Mouse (Mus musculus) kidney, embryonic 14.5 days (tissue): ENCODE results near the gene Slc12a8. TPM values are rescaled to one million over a fixed set of nuclear protein-coding genes. Genes with fewer than 3 reads are reported as not detected.

Source experiments
- ATAC-seq: fragments of 200-750 bp; cut with Nextera tagmentation; 2 replicates; pipeline ENCODE4 v1.8.0; 2017; ENCODE audit warnings: moderate number of reproducible peaks, mild to moderate bottlenecking, moderate TSS enrichment, moderate library complexity; ENCODE audit not compliant: low FRiP score, low TSS enrichment
- H3K27ac ChIP-seq: fragments of 300-500 bp; sonication (generic); 2 replicates; pipeline ENCODE4 v1.5.1; 2014; ENCODE audit warnings: low read depth, mild to moderate bottlenecking, low read length, moderate library complexity, mixed read lengths
- H3K27me3 ChIP-seq: fragments of 300-500 bp; sonication (generic); 2 replicates; pipeline ENCODE4 v1.6.1; 2014; ENCODE audit warnings: mild to moderate bottlenecking, low read length; ENCODE audit not compliant: control insufficient read depth, insufficient read depth
- H3K36me3 ChIP-seq: fragments of 300-500 bp; sonication (generic); 2 replicates; pipeline ENCODE4 v1.6.1; 2014; ENCODE audit warnings: low read length, mixed read lengths; ENCODE audit not compliant: control insufficient read depth, insufficient read depth
- H3K4me1 ChIP-seq: fragments of 300-500 bp; sonication (generic); 2 replicates; pipeline ENCODE4 v1.6.1; 2014; ENCODE audit warnings: low read length, mixed read lengths; ENCODE audit not compliant: control insufficient read depth, insufficient read depth
- H3K4me2 ChIP-seq: fragments of 300-500 bp; sonication (generic); replicated peaks from 2 replicates; pipeline ENCODE4 v1.6.1; 2014; ENCODE audit warnings: low read depth, mild to moderate bottlenecking, low read length
- H3K4me3 ChIP-seq: fragments of 300-500 bp; sonication (generic); 2 replicates; pipeline ENCODE4 v1.5.1; 2014; ENCODE audit warnings: mild to moderate bottlenecking, low read length
- H3K9ac ChIP-seq: fragments of 300-500 bp; sonication (generic); 2 replicates; pipeline ENCODE4 v1.6.1; 2014; ENCODE audit warnings: low read depth, mild to moderate bottlenecking, low read length, moderate library complexity
- H3K9me3 ChIP-seq: fragments of 300-500 bp; sonication (generic); 2 replicates; pipeline ENCODE4 v1.6.1; 2016; ENCODE audit warnings: low read length; ENCODE audit not compliant: control insufficient read depth
- WGBS: fragments of 180-500 bp; shearing (Covaris S2); extraction: QIAGEN DNeasy Blood & Tissue Kit; methylation state at CpG from one replicate; pipeline ENCODE4 v1.1.7; 2014; 5-methylcytosine and 5-hydroxymethylcytosine counted together
- polyA plus RNA-seq: library from polyadenylated mRNA; unstranded; fragments of >200 nt; fragmentation: Nextera tagmentation; extraction: Ambion mirVana; gene quantifications from 2 replicates; pipeline ENCODE4 v1.2.1, GENCODE M21; 2014

Gene Slc12a8
- polyA plus RNA-seq, 1 experiment from 2014 or later: 1.2 TPM

DNA sequence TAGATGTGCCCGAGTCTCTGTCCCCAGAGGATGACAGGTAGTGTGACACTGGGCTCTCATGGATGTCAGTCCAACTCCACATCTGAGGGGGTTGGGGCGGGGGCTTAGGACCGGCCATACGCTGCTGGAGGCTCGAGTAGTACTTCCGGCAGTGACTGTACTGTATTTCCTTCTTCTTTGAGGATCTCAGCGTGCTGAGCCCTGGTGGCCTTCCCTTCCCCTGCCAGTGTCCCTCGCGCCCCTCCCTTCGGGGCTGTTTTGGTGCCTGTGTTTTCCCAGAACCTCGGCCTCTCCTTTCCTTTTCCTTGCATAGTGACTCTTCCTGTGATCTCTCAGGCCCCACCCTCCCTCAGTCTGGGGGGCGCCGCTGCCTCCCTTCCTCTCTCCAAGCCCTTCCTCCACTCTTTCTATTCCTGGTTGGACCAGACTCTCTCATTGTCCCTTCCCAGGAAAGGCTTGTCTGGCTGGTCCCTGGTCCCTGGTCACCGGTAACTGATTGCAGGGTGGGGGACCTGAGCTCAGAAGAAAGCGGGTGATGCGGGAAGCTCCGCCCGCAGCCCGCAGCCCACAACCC, 66.8 kb downstream of the Slc12a8 start:
- peak overlapping the region; percentile 28 for H3K4me2 ChIP-seq
- peak overlapping the region; percentile 95 for H3K27ac ChIP-seq
- peak overlapping the region; percentile 40; the same call in 1 of the 2 replicates for H3K9ac ChIP-seq
- H3K4me1 ChIP-seq: peaks cover 54% of the 10 kb centered on the region
- ATAC-seq: 0 out of 2 replicates have a peak, but pooled peaks have one; percentile 17
- no peaks in the 10 kb centered on the region for H3K36me3 ChIP-seq
- WGBS: 23% methylated on average over 19 of the region's 19 CpGs
- H3K4me3 ChIP-seq: peak overlapping the region; percentile 2
- H3K9me3 ChIP-seq: no peaks in the 10 kb centered on the region
- no peaks in the 10 kb centered on the region for H3K27me3 ChIP-seq

DNA sequence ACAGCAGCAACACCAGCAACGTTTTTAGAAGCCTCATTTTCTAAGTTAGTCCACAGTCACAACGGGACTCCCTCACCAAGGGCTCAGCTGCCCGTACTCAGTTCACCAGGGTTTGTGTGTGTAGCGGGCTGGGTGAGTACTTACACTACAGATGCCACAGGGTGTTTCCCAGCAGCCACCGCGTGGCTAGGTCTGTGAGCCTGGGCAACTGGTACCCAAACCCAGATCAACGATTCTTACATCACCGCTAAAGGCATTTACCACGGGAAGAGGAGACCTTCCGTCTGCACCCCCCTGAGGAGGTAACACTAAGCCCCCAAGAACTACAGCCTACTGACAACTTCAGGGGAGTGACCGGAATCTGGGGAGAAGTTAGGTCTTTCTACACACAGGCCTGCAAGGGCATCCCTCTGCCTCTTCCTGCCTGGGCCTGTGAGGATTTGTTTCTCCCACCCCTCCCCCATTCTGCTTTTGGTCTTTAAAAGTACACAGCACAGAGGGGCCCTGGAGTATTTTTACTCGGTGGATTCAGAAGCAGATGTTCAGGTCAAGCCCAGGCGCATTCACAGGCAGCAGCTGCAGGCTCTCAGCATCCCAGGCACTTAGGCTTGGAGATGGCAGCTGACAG, 67.4 kb downstream of the Slc12a8 start:
- peaks cover 60% of the 10 kb centered on the region for H3K4me1 ChIP-seq

DNA sequence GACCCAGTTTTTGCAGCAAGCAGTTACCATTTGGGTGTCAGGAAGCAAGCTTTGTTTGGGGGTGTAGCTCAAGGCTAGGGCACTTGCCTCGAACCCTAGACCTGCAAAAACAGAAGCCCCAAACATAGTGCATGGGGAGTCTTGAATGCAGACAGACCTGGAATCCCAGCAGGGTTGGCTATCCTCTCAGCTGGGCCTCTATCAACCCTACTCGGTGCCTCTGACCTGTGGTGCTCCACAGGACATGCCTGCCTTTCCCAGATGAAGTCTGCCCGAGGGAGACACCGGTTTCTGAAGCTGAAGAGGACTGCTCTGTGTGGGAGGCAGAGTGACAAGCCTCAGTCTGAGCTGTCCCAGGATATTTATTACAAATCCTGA, 67.9 kb downstream of the Slc12a8 start:
- H3K27me3 ChIP-seq: no peaks in the 10 kb centered on the region
- peaks cover 63% of the 10 kb centered on the region for H3K4me1 ChIP-seq
- WGBS: 10% methylated on average over 4 of the region's 4 CpGs
- peak; percentile 11; the same call in 1 of the 2 replicates for ATAC-seq
- H3K4me2 ChIP-seq: no peak overlapping the region
- H3K9me3 ChIP-seq: no peaks in the 10 kb centered on the region
- peak overlapping the region; percentile 95 for H3K27ac ChIP-seq
- no peak overlapping the region for H3K4me3 ChIP-seq
- no peak overlapping the region for H3K9ac ChIP-seq
- H3K36me3 ChIP-seq: no peaks in the 10 kb centered on the region

More for the DNA sequence above, 67.4 kb downstream of the Slc12a8 start:
- Histone ChIP-seq H3K9me3 (no peaks in the 10 kb centered on the region), H3K4me3 (peak overlapping the region; percentile 2; the same call in 1 of the 2 replicates), H3K27ac (peak overlapping the region; percentile 95), H3K4me2 (peak overlapping the region; percentile 28), H3K27me3 (no peaks in the 10 kb centered on the region), H3K9ac (peak overlapping the region; percentile 40; the same call in 1 of the 2 replicates), H3K36me3 (no peaks in the 10 kb centered on the region)
- WGBS: 18% methylated on average over 13 of the region's 13 CpGs
- peak; percentile 50 for ATAC-seq

DNA sequence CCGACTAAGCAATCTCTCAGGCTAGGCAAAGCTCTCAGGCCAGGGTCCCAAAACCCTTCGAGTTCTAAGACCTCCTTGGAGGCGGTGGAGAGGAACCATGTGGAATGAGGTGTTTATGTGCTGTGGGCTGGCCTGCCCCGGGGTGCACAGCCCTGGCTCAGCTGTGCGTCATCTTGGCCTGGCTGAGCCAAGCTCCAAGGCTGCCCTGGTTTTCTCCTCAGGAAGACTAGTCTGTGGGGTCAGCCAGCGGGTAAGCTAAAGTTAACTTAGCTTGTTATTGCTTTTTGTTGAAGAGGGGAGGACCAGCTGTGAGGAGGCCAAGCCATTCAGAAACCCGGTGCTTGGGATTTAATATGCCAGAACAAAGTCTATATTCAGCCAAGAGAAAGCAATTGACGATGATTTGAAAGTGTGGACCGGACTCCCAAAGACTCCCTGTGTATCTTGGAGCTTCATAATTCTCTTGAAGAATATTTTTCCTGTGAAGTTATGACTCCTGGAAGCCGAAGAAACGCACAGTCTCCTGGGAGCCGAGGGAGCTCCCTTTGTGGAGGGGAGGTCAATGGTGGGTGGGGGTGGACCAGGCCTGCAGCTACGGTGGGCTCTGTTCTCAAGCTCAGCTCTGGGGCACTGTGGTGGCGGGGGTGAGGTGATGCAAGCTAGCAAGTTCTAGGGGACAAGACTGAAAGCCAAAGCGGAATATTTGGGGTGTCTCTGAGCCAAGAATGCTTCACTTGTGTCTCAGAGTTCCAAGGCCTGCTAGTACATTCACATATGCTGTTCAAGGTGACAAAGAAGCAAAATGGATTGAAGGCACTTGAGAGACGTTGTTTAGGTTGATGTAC, 70.4 kb downstream of the Slc12a8 start:
- Histone ChIP-seq H3K4me3 (no peak overlapping the region), H3K27ac (peak overlapping the region; percentile 4; the same call in 1 of the 2 replicates), H3K27me3 (no peaks in the 10 kb centered on the region), H3K36me3 (no peaks in the 10 kb centered on the region), H3K4me2 (no peak overlapping the region), H3K9me3 (no peaks in the 10 kb centered on the region), H3K9ac (no peak overlapping the region), H3K4me1 (peaks cover 48% of the 10 kb centered on the region)
- WGBS: 60% methylated on average over 16 of the region's 16 CpGs
- peak; percentile 5; the same call in 1 of the 2 replicates for ATAC-seq

DNA sequence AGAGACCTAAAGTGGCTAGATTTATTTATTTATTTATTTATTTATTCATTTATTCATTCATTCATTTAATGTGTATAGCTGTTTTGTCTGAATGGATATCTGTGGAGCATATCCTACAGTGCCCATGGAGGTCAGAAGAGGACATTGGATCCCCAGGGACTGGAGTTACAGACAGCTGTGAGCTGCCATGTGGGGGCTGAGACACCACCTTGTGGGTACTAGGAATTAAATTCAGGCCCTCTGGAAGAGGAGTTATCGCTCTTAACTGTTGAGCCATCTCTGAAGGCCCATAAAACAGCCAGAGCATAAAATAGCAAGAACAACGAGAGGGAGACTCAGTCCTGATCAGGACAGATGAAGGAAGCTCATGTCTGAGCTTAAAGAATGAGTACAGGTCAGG, 71.7 kb downstream of the Slc12a8 start:
- no peaks in the 10 kb centered on the region for H3K36me3 ChIP-seq
- 11% methylated on average over 2 of the region's 2 CpGs for WGBS

DNA sequence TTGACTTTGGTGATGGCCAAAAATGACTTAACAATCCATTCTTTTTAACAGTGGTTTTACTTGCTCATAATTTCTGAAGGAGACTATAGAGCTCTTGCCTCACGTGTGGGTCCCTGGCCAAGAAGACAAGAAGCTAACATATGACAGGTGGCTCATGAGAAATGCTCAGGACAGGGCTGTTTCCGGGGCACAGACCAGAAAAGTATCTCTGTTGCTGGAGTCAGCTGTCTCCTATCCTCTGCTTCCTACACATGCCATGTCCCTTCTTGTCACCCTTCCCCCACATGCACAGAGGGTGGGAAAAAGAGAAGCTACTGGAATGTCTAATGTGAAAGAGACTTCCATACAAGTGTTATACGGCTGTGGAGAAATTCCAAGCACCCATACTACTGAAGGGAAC, 73.3 kb downstream of the Slc12a8 start:
- Histone ChIP-seq H3K4me2 (no peak overlapping the region), H3K9me3 (no peaks in the 10 kb centered on the region), H3K27me3 (no peaks in the 10 kb centered on the region), H3K9ac (no peak overlapping the region), H3K4me1 (peaks cover 36% of the 10 kb centered on the region), H3K27ac (no peak overlapping the region), H3K4me3 (no peak overlapping the region), H3K36me3 (no peaks in the 10 kb centered on the region)
- no peak for ATAC-seq
- 91% methylated on average over 3 of the region's 3 CpGs for WGBS

More for the DNA sequence above, 71.7 kb downstream of the Slc12a8 start:
- Histone ChIP-seq H3K4me3 (no peak overlapping the region), H3K9me3 (no peaks in the 10 kb centered on the region), H3K9ac (no peak overlapping the region), H3K27ac (peak overlapping the region; percentile 80; the same call in 1 of the 2 replicates), H3K27me3 (no peaks in the 10 kb centered on the region), H3K4me2 (no peak overlapping the region), H3K4me1 (peaks cover 46% of the 10 kb centered on the region)
- peak; percentile 47; the same call in 1 of the 2 replicates for ATAC-seq

DNA sequence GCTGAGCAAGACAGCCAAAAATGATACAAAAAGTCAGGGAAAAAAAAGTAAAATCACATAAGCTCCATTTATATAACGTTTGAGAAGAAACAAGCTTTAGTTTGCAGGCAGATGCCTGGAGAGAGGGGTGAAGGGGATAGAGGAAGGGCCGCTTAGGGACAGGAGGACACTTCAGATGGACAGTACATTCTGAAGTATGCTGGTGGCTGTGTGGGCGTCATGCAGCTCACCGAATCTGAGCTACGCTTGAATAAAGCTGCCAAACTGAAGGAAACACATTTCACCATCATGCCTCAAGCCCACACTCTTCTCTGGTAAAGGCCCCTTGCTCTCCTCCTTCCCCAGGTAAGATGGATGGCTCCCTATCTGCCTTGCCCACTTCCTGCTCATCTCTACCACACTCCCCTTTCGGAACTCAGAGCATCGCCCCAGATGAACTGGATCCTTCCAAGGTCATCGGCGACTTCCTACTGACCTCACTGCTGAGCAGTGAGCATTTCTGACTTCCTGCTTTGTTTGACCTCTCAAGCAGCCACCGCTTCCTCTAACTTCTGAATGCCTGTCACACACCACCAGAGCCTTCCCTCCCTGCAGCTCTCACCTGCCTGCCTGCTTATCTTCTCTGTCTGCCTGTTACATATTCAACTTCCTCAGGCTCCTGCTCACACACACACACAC, 74.4 kb downstream of the Slc12a8 start:
- ATAC-seq: no peak
- no peaks in the 10 kb centered on the region for H3K27me3 ChIP-seq

DNA sequence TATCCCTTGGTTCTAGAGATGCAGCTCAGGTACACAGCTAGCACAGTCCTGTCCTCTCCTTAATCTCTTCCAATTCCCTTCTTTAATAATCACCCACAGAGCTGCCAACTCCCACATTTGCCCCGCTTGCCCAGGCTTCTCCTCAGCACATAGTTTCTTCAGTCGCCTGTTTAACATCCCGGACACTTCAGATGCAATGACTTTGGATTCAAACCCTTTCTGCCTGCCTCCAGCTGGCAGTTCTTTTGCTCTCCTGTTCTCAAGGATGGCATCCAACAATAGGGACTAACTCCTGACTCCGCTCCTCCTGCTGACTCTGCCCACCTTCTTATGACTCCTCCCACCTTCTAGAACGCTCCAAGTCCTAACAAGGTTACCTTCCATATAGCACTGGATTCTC, 75.2 kb downstream of the Slc12a8 start:
- H3K9ac ChIP-seq: no peak overlapping the region
- H3K27ac ChIP-seq: no peak overlapping the region; the same call in 1 of the 2 replicates
- H3K36me3 ChIP-seq: no peaks in the 10 kb centered on the region
- WGBS: 91% methylated on average over 5 of the region's 5 CpGs
- no peaks in the 10 kb centered on the region for H3K27me3 ChIP-seq
- ATAC-seq: no peak
- H3K4me2 ChIP-seq: no peak overlapping the region
- peaks cover 27% of the 10 kb centered on the region for H3K4me1 ChIP-seq
- no peaks in the 10 kb centered on the region for H3K9me3 ChIP-seq
- H3K4me3 ChIP-seq: no peak overlapping the region

More for the DNA sequence above, 74.4 kb downstream of the Slc12a8 start:
- Histone ChIP-seq H3K27ac (peak overlapping the region; percentile 37; the same call in 1 of the 2 replicates), H3K4me2 (no peak overlapping the region), H3K9me3 (no peaks in the 10 kb centered on the region), H3K36me3 (no peaks in the 10 kb centered on the region), H3K9ac (no peak overlapping the region), H3K4me3 (no peak overlapping the region), H3K4me1 (peaks cover 33% of the 10 kb centered on the region)
- WGBS: 43% methylated on average over 10 of the region's 10 CpGs
